Mouse (Mus musculus) forebrain, postnatal 0 days (tissue): ENCODE measurements around the gene Cacna2d2. TPM values are rescaled to one million over a fixed set of nuclear protein-coding genes. Genes with fewer than 3 reads are reported as not detected.

ENCODE experiments used
- ATAC-seq: fragments of 200-750 bp; cut with Nextera tagmentation; 2 replicates; pipeline ENCODE4 v1.8.0; 2017; ENCODE audit warnings: mild to moderate bottlenecking, moderate library complexity
- DNase-seq: peaks from one replicate; pipeline ENCODE4 v3.0.0-alpha.2; 2015
- H3K27ac ChIP-seq: fragments of 300-500 bp; sonication (generic); 2 replicates; pipeline ENCODE4 v1.5.1; 2014; ENCODE audit warnings: low read depth, mild to moderate bottlenecking, antibody characterized with exemption, low read length, moderate library complexity, mixed read lengths
- H3K27me3 ChIP-seq: fragments of 300-500 bp; sonication (generic); 2 replicates; pipeline ENCODE4 v1.6.1; 2014; ENCODE audit warnings: mild to moderate bottlenecking, low read length, mixed read lengths; ENCODE audit not compliant: insufficient read depth
- H3K36me3 ChIP-seq: fragments of 300-500 bp; sonication (generic); 2 replicates; pipeline ENCODE4 v1.6.1; 2014; ENCODE audit warnings: mild to moderate bottlenecking, moderate library complexity; ENCODE audit not compliant: insufficient read depth
- H3K4me1 ChIP-seq: fragments of 300-500 bp; sonication (generic); 2 replicates; pipeline ENCODE4 v1.6.1; 2014; ENCODE audit warnings: antibody characterized with exemption; ENCODE audit not compliant: insufficient read depth
- H3K4me2 ChIP-seq: fragments of 300-500 bp; sonication (generic); 2 replicates; pipeline ENCODE4 v1.6.1; 2014; ENCODE audit warnings: low read depth, mild to moderate bottlenecking, moderate library complexity
- H3K4me3 ChIP-seq: fragments of 300-500 bp; sonication (generic); 2 replicates; pipeline ENCODE4 v1.5.1; 2014; ENCODE audit warnings: low read depth, low read length, mixed read lengths
- H3K9ac ChIP-seq: fragments of 300-500 bp; sonication (generic); 2 replicates; pipeline ENCODE4 v1.6.1; 2014; ENCODE audit warnings: mild to moderate bottlenecking
- H3K9me3 ChIP-seq: fragments of 300-500 bp; sonication (generic); 2 replicates; pipeline ENCODE4 v1.6.1; 2016; ENCODE audit warnings: low read length
- CTCF ChIP-seq: sonication (generic); IDR thresholded peaks from 2 replicates; pipeline ENCODE4 v1.5.1; 2016; ENCODE audit warnings: antibody characterized with exemption, control low read depth, low read depth
- WGBS: fragments of 180-500 bp; shearing (Covaris S2); extraction: QIAGEN DNeasy Blood & Tissue Kit; methylation state at CpG from one replicate; pipeline ENCODE4 v1.1.7; 2014; 5-methylcytosine and 5-hydroxymethylcytosine counted together
- polyA plus RNA-seq: library from polyadenylated mRNA; unstranded; fragments of >200 nt; fragmentation: Nextera tagmentation; extraction: Ambion mirVana; gene quantifications from 2 replicates; pipeline ENCODE4 v1.2.1, GENCODE M21; 2015
- total RNA-seq: library from RNA; depleted of rRNA; stranded (reverse); fragments of >200 nt; gene quantifications from 2 replicates; pipeline ENCODE4 v1.2.3, GENCODE M21; 2014

Gene Cacna2d2
- total and polyA plus RNA-seq, 2 experiments from 2014 or later: 5.0 to 49.5 TPM

GRCm38 (mm10) chr9:107490625-107491024 lies 91.2 kb downstream of the Cacna2d2 start:
- ATAC-seq: no peak
- WGBS: 76% methylated on average over 6 of the region's 6 CpGs
- H3K36me3 ChIP-seq: no peaks in the 10 kb centered on the region
- no peak overlapping the region for H3K9ac ChIP-seq
- H3K4me3 ChIP-seq: no peak overlapping the region
- H3K4me2 ChIP-seq: no peak overlapping the region
- H3K9me3 ChIP-seq: no peaks in the 10 kb centered on the region
- H3K4me1 ChIP-seq: no peaks in the 10 kb centered on the region
- TF ChIP-seq CTCF: no peak
- H3K27ac ChIP-seq: no peak overlapping the region
- DNase-seq: no peak
- no peaks in the 10 kb centered on the region for H3K27me3 ChIP-seq

GRCm38 (mm10) chr9:107493511-107493910 lies 94.1 kb downstream of the Cacna2d2 start:
- no peak overlapping the region for H3K4me3 ChIP-seq
- no peak for TF ChIP-seq CTCF

GRCm38 (mm10) chr9:107494238-107494637 lies 94.8 kb downstream of the Cacna2d2 start:
- H3K9ac ChIP-seq: no peak overlapping the region
- H3K9me3 ChIP-seq: no peaks in the 10 kb centered on the region
- no peaks in the 10 kb centered on the region for H3K27me3 ChIP-seq
- WGBS: 35% methylated on average over 12 of the region's 12 CpGs
- no peak for DNase-seq
- no peak overlapping the region for H3K27ac ChIP-seq
- no peak for TF ChIP-seq CTCF
- no peaks in the 10 kb centered on the region for H3K4me1 ChIP-seq
- ATAC-seq: no peak
- no peak overlapping the region for H3K4me3 ChIP-seq
- H3K36me3 ChIP-seq: no peaks in the 10 kb centered on the region
- H3K4me2 ChIP-seq: no peak overlapping the region

More at GRCm38 (mm10) chr9:107493511-107493910, 94.1 kb downstream of the Cacna2d2 start:
- DNase-seq: no peak
- ATAC-seq: no peak
- Histone ChIP-seq H3K27ac (no peak overlapping the region), H3K4me2 (no peak overlapping the region), H3K4me1 (no peaks in the 10 kb centered on the region), H3K9me3 (no peaks in the 10 kb centered on the region), H3K27me3 (no peaks in the 10 kb centered on the region), H3K9ac (no peak overlapping the region), H3K36me3 (no peaks in the 10 kb centered on the region)
- WGBS: 52% methylated on average over 1 of the region's 1 CpGs

GRCm38 (mm10) chr9:107496359-107496758 lies 96.9 kb downstream of the Cacna2d2 start:
- no peak overlapping the region for H3K27ac ChIP-seq
- WGBS: 88% methylated on average over 3 of the region's 3 CpGs
- no peaks in the 10 kb centered on the region for H3K36me3 ChIP-seq
- H3K4me3 ChIP-seq: no peak overlapping the region
- no peak for TF ChIP-seq CTCF
- H3K4me1 ChIP-seq: no peaks in the 10 kb centered on the region
- no peak overlapping the region for H3K4me2 ChIP-seq
- DNase-seq (no peak), ATAC-seq (no peak)
- no peaks in the 10 kb centered on the region for H3K27me3 ChIP-seq
- H3K9ac ChIP-seq: no peak overlapping the region
- no peaks in the 10 kb centered on the region for H3K9me3 ChIP-seq

GRCm38 (mm10) chr9:107500708-107501286 lies 101.4 kb downstream of the Cacna2d2 start:
- no peak for ATAC-seq

GRCm38 (mm10) chr9:107502131-107502846 lies 102.9 kb downstream of the Cacna2d2 start:
- H3K36me3 ChIP-seq: no peaks in the 10 kb centered on the region
- DNase-seq (no peak), ATAC-seq (no peak)
- no peak overlapping the region for H3K27ac ChIP-seq
- H3K4me3 ChIP-seq: no peak overlapping the region
- no peaks in the 10 kb centered on the region for H3K9me3 ChIP-seq
- 67% methylated on average over 12 of the region's 12 CpGs for WGBS
- H3K9ac ChIP-seq: no peak overlapping the region
- TF ChIP-seq CTCF: no peak
- H3K4me2 ChIP-seq: no peak overlapping the region
- peaks cover 18% of the 10 kb centered on the region; the same call in 1 of the 2 replicates for H3K4me1 ChIP-seq
- no peaks in the 10 kb centered on the region for H3K27me3 ChIP-seq

More at GRCm38 (mm10) chr9:107500708-107501286, 101.4 kb downstream of the Cacna2d2 start:
- Histone ChIP-seq H3K27ac (no peak overlapping the region), H3K4me3 (no peak overlapping the region), H3K9me3 (no peaks in the 10 kb centered on the region), H3K4me1 (peaks cover 5% of the 10 kb centered on the region; the same call in 1 of the 2 replicates), H3K4me2 (no peak overlapping the region), H3K27me3 (no peaks in the 10 kb centered on the region), H3K36me3 (no peaks in the 10 kb centered on the region), H3K9ac (no peak overlapping the region)
- WGBS: 88% methylated on average over 3 of the region's 3 CpGs
- no peak for TF ChIP-seq CTCF
- no peak for DNase-seq

- H3K4me1 ChIP-seq: peaks cover 28% of the 10 kb centered on the region
- H3K27me3 ChIP-seq: no peaks in the 10 kb centered on the region
- H3K9ac ChIP-seq: no peak overlapping the region
- no peak overlapping the region for H3K4me3 ChIP-seq
- no peaks in the 10 kb centered on the region for H3K9me3 ChIP-seq
- WGBS: 40% methylated on average over 19 of the region's 19 CpGs
- ATAC-seq: peak; percentile 35; the same call in 1 of the 2 replicates
- no peaks in the 10 kb centered on the region for H3K36me3 ChIP-seq
- no peak overlapping the region for H3K4me2 ChIP-seq
- no peak overlapping the region for H3K27ac ChIP-seq
- no peak for DNase-seq
- TF ChIP-seq CTCF: no peak
Observed at GRCm38 (mm10) chr9:107504662-107505537, 105.5 kb downstream of the Cacna2d2 start.
